Mouse (Mus musculus) kidney, postnatal 36 days (tissue): ENCODE data around the gene Krtap6-2.

ENCODE experiments used
- DNase-seq, 2 experiments: peaks; one replicate each; pipeline ENCODE4 v3.0.0; 2021 to 2022; ENCODE audit warnings: mixed read lengths in 2 of 2

Krtap6-2 gene

DNA sequence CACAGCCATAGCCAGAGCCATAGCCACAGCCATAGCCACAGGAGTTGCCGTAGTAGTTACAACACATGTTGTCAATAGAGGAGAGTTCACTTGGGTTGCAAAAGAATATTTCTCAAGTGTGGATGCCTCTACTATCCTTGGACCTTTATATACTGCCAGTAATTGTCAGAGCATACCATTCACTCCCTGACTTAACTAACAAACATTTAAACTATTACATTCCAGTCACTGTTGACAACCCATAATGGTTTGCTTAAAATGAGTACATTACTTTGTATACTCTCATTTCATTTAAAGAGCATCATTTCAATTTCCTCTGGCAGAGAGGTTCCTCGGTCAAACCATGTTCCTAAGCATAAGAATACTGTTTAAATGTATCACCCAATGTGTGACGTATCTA lies at the start of gene Krtap6-2:
Gene Krtap6-2 (minus strand): TSS at position 101 of the 400 bp plus-strand sequence.
- DNase-seq: no peak

- no peak for DNase-seq
Measured at GRCm38 (mm10) chr16:89461189-89461588, 41.3 kb upstream of the Krtap6-2 start.

DNA sequence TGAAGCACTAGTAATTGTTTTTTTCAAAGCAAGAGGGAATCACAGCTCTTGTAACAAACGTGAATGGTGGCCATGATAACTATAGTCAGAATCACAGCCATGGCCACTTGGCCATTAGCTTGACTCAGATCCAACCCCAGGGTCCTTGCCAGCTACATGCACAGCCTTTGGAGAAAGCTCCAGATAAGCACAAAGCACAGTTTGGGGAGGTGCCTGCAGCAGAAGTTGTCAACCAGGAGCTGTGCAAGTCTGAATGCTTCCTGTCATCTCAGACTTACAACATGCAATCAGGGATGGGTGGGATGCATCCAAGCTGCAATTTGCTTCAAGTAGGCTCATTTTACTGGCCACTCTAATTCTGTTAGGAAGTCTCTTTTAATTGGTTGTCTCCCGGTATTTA lies 9.7 kb upstream of the Krtap6-2 start:
- DNase-seq: no peak

- DNase-seq: no peak
Measured at GRCm38 (mm10) chr16:89425310-89425709, 5.4 kb upstream of the Krtap6-2 start.

- no peak for DNase-seq
Measured at GRCm38 (mm10) chr16:89416311-89416710, 3.6 kb downstream of the Krtap6-2 start.

GRCm38 (mm10) chr16:89410345-89411068 lies 9.4 kb downstream of the Krtap6-2 start:
- no peak for DNase-seq

DNA sequence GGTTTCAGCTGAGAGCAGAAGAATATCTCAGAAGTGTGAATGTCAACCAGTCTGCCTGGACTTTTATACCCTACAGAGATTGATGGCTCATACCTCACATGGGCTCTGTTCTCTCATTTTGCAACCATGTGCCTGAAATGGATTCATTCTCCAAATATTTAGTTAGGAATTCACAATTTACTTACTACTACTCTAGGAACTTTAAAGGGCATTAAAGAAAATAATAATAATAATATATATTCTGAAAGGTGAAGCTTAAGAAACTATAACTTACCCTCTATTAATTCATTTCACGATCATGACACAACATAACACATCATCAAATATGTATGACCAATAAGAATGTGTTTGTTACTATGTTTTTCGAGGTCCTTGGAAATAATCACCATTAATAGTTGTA lies 16.1 kb downstream of the Krtap6-2 start, which contains the start of gene Krtap21-1:
Gene Krtap21-1 (minus strand): TSS at position 101 of the 400 bp plus-strand sequence.
- DNase-seq: no peak

DNA sequence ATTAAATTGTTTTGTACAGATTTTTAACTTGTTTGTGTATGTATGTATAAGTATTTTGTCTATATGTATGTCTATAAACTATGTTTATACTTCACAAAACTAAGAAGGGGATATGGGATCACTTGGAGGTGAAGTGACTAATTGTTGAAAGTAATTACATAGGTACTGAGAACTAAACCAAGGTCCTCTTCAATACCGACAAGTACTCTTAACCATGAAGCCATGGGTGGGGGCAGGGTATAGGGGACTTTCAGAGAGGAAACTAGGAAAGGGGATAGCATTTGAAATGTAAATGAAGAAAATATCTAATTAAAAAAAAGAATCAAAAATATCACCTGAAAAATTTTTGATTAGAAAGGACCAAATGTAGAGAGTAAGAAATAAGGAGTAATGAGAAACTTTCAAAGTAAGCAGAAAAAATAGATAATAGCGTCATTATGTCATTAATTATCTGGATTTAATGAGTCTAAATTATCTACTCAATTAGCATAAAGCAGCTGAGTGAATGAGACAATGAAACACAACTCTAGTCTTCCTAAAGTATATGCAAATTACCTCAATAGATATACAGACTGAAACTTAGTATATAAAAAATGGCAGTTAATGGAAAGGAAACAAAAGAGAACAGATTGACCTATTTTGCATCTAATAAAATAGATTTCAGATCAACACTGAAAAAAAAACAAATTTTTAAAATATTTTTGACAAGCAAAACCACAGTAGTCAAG lies 47.0 kb downstream of the Krtap6-2 start:
- no peak for DNase-seq
